7 mouse cellular contexts compared by ENCODE assay signal in genomic region chr15:90678985-90679759, GRCm38 (mm10). TPM values are rescaled to one million over a fixed set of nuclear protein-coding genes. Genes with fewer than 3 reads are reported as not detected.
A peak's percentile ranks its signal among the peaks of the same experiment; 100 is the strongest.
DNase-seq lines count a peak whose midpoint lies in the region; ATAC-seq and TF ChIP-seq lines count a peak whose summit lies in the region.

TSS of gene Cpne8 (minus strand) at chr15:90679432.

- TF ChIP-seq POLR2A in bone marrow, adult 2 months (IDR thresholded peaks at IDR 0.05; ENCODE audit: borderline replicate concordance, control insufficient read depth, low read depth, low read length): no peak
- TF ChIP-seq POLR2A in limb, embryonic 14.5 days (IDR thresholded peaks at IDR 0.05; ENCODE audit: borderline replicate concordance, extremely low read depth, insufficient read depth, insufficient read length): no peak

- H3K4me1 ChIP-seq in bone marrow, adult 2 months (ENCODE audit: control insufficient read depth, insufficient read depth, low read length): no peaks in the 10 kb centered on the region; the same call in 1 of the 2 replicates
- no peaks in the 10 kb centered on the region for H3K4me1 ChIP-seq in embryonic facial prominence, embryonic 14.5 days (ENCODE audit: control insufficient read depth, insufficient read depth, low read length)
- peaks cover 7% of the 10 kb centered on the region for H3K4me1 ChIP-seq in limb, embryonic 14.5 days (ENCODE audit: control insufficient read depth, insufficient read depth, low read length)
- H3K4me1 ChIP-seq in midbrain, embryonic 14.5 days (ENCODE audit: control insufficient read depth, insufficient read depth, low read length): 0 out of 2 replicates have a peak, but pooled peaks cover 4% of the 10 kb centered on the region
- peaks cover 5% of the 10 kb centered on the region for H3K4me1 ChIP-seq in stomach, embryonic 15.5 days

- H3K4me3 ChIP-seq in bone marrow, adult 2 months (replicated peaks; ENCODE audit: control insufficient read depth, low read depth, low read length): peak within 1 kb of the TSS; percentile 44
- H3K4me3 ChIP-seq in embryonic facial prominence, embryonic 14.5 days (ENCODE audit: low read depth, low read length): peak within 1 kb of the TSS; percentile 69
- H3K4me3 ChIP-seq in limb, embryonic 14.5 days (replicated peaks; ENCODE audit: low read length): peak within 1 kb of the TSS; percentile 65
- H3K4me3 ChIP-seq in midbrain, embryonic 14.5 days (replicated peaks; ENCODE audit: low read depth, low read length): peak within 1 kb of the TSS; percentile 63
- H3K4me3 ChIP-seq in stomach, embryonic 15.5 days (replicated peaks): peak within 1 kb of the TSS; percentile 61

- no peak within 1 kb of the TSS; the same call in 1 of the 2 replicates for H3K27ac ChIP-seq in bone marrow, adult 2 months (ENCODE audit: control insufficient read depth, insufficient read depth, low read depth, low read length, poor library complexity)
- peak within 1 kb of the TSS; percentile 44; the same call in 1 of the 2 replicates for H3K27ac ChIP-seq in embryonic facial prominence, embryonic 14.5 days (replicated peaks; ENCODE audit: low read depth, low read length)
- H3K27ac ChIP-seq in limb, embryonic 14.5 days (replicated peaks; ENCODE audit: low read depth, low read length): peak within 1 kb of the TSS; percentile 43; the same call in 1 of the 2 replicates
- H3K27ac ChIP-seq in midbrain, embryonic 14.5 days (replicated peaks; ENCODE audit: low read depth, low read length): no peak within 1 kb of the TSS
- peak within 1 kb of the TSS; percentile 45; the same call in 1 of the 2 replicates for H3K27ac ChIP-seq in stomach, embryonic 15.5 days

- peak within 1 kb of the TSS; percentile 97 for H3K4me2 ChIP-seq in embryonic facial prominence, embryonic 14.5 days (ENCODE audit: low read depth, low read length)
- H3K4me2 ChIP-seq in limb, embryonic 14.5 days (replicated peaks; ENCODE audit: low read depth, low read length, severe bottlenecking): peak within 1 kb of the TSS; percentile 96
- peak within 1 kb of the TSS; percentile 95 for H3K4me2 ChIP-seq in midbrain, embryonic 14.5 days (ENCODE audit: low read length)
- H3K4me2 ChIP-seq in stomach, embryonic 15.5 days: peak within 1 kb of the TSS; percentile 94

- H3K36me3 ChIP-seq in embryonic facial prominence, embryonic 14.5 days (ENCODE audit: control insufficient read depth, insufficient read depth, low read length): no peaks in the 10 kb centered on the region
- H3K36me3 ChIP-seq in limb, embryonic 14.5 days (ENCODE audit: control insufficient read depth, insufficient read depth, low read length): no peaks in the 10 kb centered on the region
- no peaks in the 10 kb centered on the region for H3K36me3 ChIP-seq in midbrain, embryonic 14.5 days (ENCODE audit: control insufficient read depth, insufficient read depth, low read length)
- H3K36me3 ChIP-seq in stomach, embryonic 15.5 days: no peaks in the 10 kb centered on the region

- H3K9ac ChIP-seq in embryonic facial prominence, embryonic 14.5 days (ENCODE audit: low read depth, low read length): peak within 1 kb of the TSS; percentile 73
- peak within 1 kb of the TSS; percentile 59 for H3K9ac ChIP-seq in limb, embryonic 14.5 days (ENCODE audit: low read depth, low read length, severe bottlenecking)
- H3K9ac ChIP-seq in midbrain, embryonic 14.5 days (replicated peaks; ENCODE audit: low read length): peak within 1 kb of the TSS; percentile 66
- H3K9ac ChIP-seq in stomach, embryonic 15.5 days: peak within 1 kb of the TSS; percentile 33; the same call in 1 of the 2 replicates

- WGBS in bone marrow, adult 2 months: under 1% methylated on average over 48 of the region's 56 CpGs
- WGBS in embryonic facial prominence, embryonic 14.5 days: 1% methylated on average over 28 of the region's 56 CpGs
- WGBS in limb, embryonic 14.5 days: under 1% methylated on average over 33 of the region's 56 CpGs
- WGBS in midbrain, embryonic 14.5 days: under 1% methylated on average over 55 of the region's 56 CpGs
- WGBS in stomach, embryonic 15.5 days: under 1% methylated on average over 56 of the region's 56 CpGs

- peak; percentile 85 for ATAC-seq in embryonic facial prominence, embryonic 14.5 days (ENCODE audit: low read depth)
- ATAC-seq in limb, embryonic 14.5 days (ENCODE audit: low FRiP score, low read depth): peak; percentile 76
- peak; percentile 80 for ATAC-seq in midbrain, embryonic 14.5 days (ENCODE audit: low FRiP score, low TSS enrichment)
- ATAC-seq in stomach, embryonic 15.5 days (ENCODE audit: insufficient read depth, low FRiP score, low read depth): peak; percentile 74

- TF ChIP-seq CTCF in bone marrow, adult 2 months (IDR thresholded peaks at IDR 0.05; ENCODE audit: control insufficient read depth, insufficient read depth, low read length): no peak

- no peaks in the 10 kb centered on the region; the same call in 1 of the 2 replicates for H3K27me3 ChIP-seq in embryonic facial prominence, embryonic 14.5 days (replicated peaks; ENCODE audit: control insufficient read depth, insufficient read depth, low read length)
- H3K27me3 ChIP-seq in limb, embryonic 14.5 days (ENCODE audit: control insufficient read depth, insufficient read depth, low read length): no peaks in the 10 kb centered on the region
- H3K27me3 ChIP-seq in midbrain, embryonic 14.5 days (ENCODE audit: control insufficient read depth, insufficient read depth, low read length): peaks cover 15% of the 10 kb centered on the region; the same call in 1 of the 2 replicates
- H3K27me3 ChIP-seq in stomach, embryonic 15.5 days (replicated peaks): no peaks in the 10 kb centered on the region

- H3K9me3 ChIP-seq in embryonic facial prominence, embryonic 14.5 days (ENCODE audit: control insufficient read depth, low read length): no peaks in the 10 kb centered on the region
- no peaks in the 10 kb centered on the region for H3K9me3 ChIP-seq in limb, embryonic 14.5 days (ENCODE audit: control insufficient read depth, low read length)
- H3K9me3 ChIP-seq in midbrain, embryonic 14.5 days (ENCODE audit: control insufficient read depth, low read length): no peaks in the 10 kb centered on the region
- H3K9me3 ChIP-seq in stomach, embryonic 15.5 days: no peaks in the 10 kb centered on the region

- peak; percentile 83 for DNase-seq in embryonic facial prominence, embryonic 14.5 days (ENCODE audit: low spot score)
- peak; percentile 80 for DNase-seq in heart, adult 9 months (ENCODE audit: low spot score in 2 of 2)
- DNase-seq in kidney, adult 9 months: peak; percentile 66
- peak; percentile 42 for DNase-seq in limb, embryonic 14.5 days (ENCODE audit: low spot score)
- peak; percentile 79 for DNase-seq in midbrain, embryonic 14.5 days

RNA-seq across cellular contexts. Expression of gene Cpne8, which starts in this region (rescaled TPM):
- polyA plus RNA-seq in bone marrow, adult 2 months (2011; ENCODE audit: insufficient read depth, insufficient read length, low replicate concordance, missing spikeins): 2.0 and 2.3 TPM in 2 replicates
- polyA plus RNA-seq in embryonic facial prominence, embryonic 14.5 days (2014; fragmentation: Nextera tagmentation; extraction: Ambion mirVana): 19.5 and 19.9 TPM in 2 replicates
- 15.5 and 16.2 TPM in 2 replicates for polyA plus RNA-seq in limb, embryonic 14.5 days (2012; rRNA removed)
- polyA plus RNA-seq in limb, embryonic 14.5 days (2014; fragmentation: Nextera tagmentation; extraction: Ambion mirVana): 18.4 and 18.9 TPM in 2 replicates
- polyA plus RNA-seq in midbrain, embryonic 14.5 days (2014; fragmentation: Nextera tagmentation; extraction: Ambion mirVana): 11.0 and 13.3 TPM in 2 replicates
- 18.9 and 21.6 TPM in 2 replicates for polyA plus RNA-seq in stomach, embryonic 15.5 days (2015; fragmentation: Nextera tagmentation; extraction: Ambion mirVana)

Comparison
In these comparisons a context has a peak if more than half of its experiments do, and no peak if none do; other contexts are left out.
1. H3K27ac ChIP-seq: peak in embryonic facial prominence, embryonic 14.5 days (single experiment), limb, embryonic 14.5 days (single experiment) and stomach, embryonic 15.5 days (single experiment); none in bone marrow, adult 2 months (single experiment) and midbrain, embryonic 14.5 days (single experiment).
2. Peak in every context shown above with its lines, with median percentiles within 50 percentile points of each other: H3K4me3 ChIP-seq, ATAC-seq, DNase-seq, H3K4me2 ChIP-seq and H3K9ac ChIP-seq.